Comparison of ENCODE assay signal across 10 mouse cellular contexts in genomic region chr10:45676796-45677195, GRCm38 (mm10).
DNase-seq lines count a peak whose midpoint lies in the region; ATAC-seq and TF ChIP-seq lines count a peak whose summit lies in the region.
"Had no signal": no experiment of that assay in that cellular context is flagged by ENCODE, and none has a peak within 500 bp of the region (broad histone marks: within the 10 kb centered on the region; RNA-seq: fewer than 3 reads in every experiment).

No protein-coding gene starts in this region.

- ATAC-seq in hindbrain, postnatal 0 days = no peak
- ATAC-seq in hindbrain, embryonic 13.5 days (ENCODE audit: low FRiP score) = no peak

- no peaks in the 10 kb centered on the region for H3K4me1 ChIP-seq in hindbrain, postnatal 0 days (ENCODE audit: insufficient read depth, low read length)
- H3K4me1 ChIP-seq in hindbrain, embryonic 13.5 days (replicated peaks) = no peaks in the 10 kb centered on the region

- H3K9me3 ChIP-seq in hindbrain, postnatal 0 days (ENCODE audit: low read length) = 0 out of 2 replicates have a peak, but pooled peaks cover 2% of the 10 kb centered on the region
- H3K9me3 ChIP-seq in hindbrain, embryonic 13.5 days = no peaks in the 10 kb centered on the region

- H3K4me3 ChIP-seq in hindbrain, postnatal 0 days (ENCODE audit: low read length) = no peak overlapping the region
- H3K4me3 ChIP-seq in hindbrain, embryonic 13.5 days = no peak overlapping the region

- TF ChIP-seq CTCF in hindbrain, postnatal 0 days (IDR thresholded peaks at IDR 0.05; ENCODE audit: low read depth) = peak; percentile 66

- no peaks in the 10 kb centered on the region for H3K36me3 ChIP-seq in hindbrain, postnatal 0 days (ENCODE audit: insufficient read depth, low read length)
- H3K36me3 ChIP-seq in hindbrain, embryonic 13.5 days = peaks cover 10% of the 10 kb centered on the region

- intact Hi-C loops in left cerebral cortex, postnatal 4 days (cut with DNase I) = loop anchor here (5.0 kb wide), 1 partner anchor 241 kb away; no protein-coding TSS in a partner anchor

- H3K4me2 ChIP-seq in hindbrain, postnatal 0 days (ENCODE audit: low read depth, low read length) = no peak overlapping the region
- H3K4me2 ChIP-seq in hindbrain, embryonic 13.5 days = no peak overlapping the region

- no peak overlapping the region for H3K27ac ChIP-seq in hindbrain, postnatal 0 days
- no peak overlapping the region for H3K27ac ChIP-seq in hindbrain, embryonic 13.5 days

- no peak overlapping the region for H3K9ac ChIP-seq in hindbrain, postnatal 0 days (replicated peaks; ENCODE audit: low read length)
- no peak overlapping the region for H3K9ac ChIP-seq in hindbrain, embryonic 13.5 days

- no peaks in the 10 kb centered on the region for H3K27me3 ChIP-seq in hindbrain, postnatal 0 days (ENCODE audit: insufficient read depth, low read length)
- H3K27me3 ChIP-seq in hindbrain, embryonic 13.5 days = no peaks in the 10 kb centered on the region

- DNase-seq in hindbrain, postnatal 0 days (ENCODE audit: low spot score) = peak; percentile 49
- DNase-seq in 3T3-L1 (ENCODE audit: low read depth, low spot score) = peak; percentile 42
- peak; percentile 16 for DNase-seq in CD4-positive, CD25-positive, alpha-beta regulatory T cell, adult 2 months (ENCODE audit: low read depth, low spot score)
- DNase-seq in embryo, embryonic 9.5 days (ENCODE audit: extremely low spot score) = peak; percentile 14
- DNase-seq in thymus, postnatal 25 days = no peak
- no peak for DNase-seq in left cerebral cortex, postnatal 4 days
- no peak for DNase-seq in left cerebral cortex, adult 11 months (ENCODE audit: low spot score)
- DNase-seq: kidney, adult 2 months; lung, postnatal 14 days had no signal

Comparison
In these comparisons a context has a peak if more than half of its experiments do, and no peak if none do; other contexts are left out.
1. DNase-seq: peak in hindbrain, postnatal 0 days (single experiment), 3T3-L1 (single experiment), CD4-positive, CD25-positive, alpha-beta regulatory T cell, adult 2 months (single experiment) and embryo, embryonic 9.5 days (single experiment); none in thymus, postnatal 25 days (single experiment), left cerebral cortex, postnatal 4 days (single experiment) and left cerebral cortex, adult 11 months (single experiment).